Mouse (Mus musculus): ENCODE results near the gene Exph5.

DNA sequence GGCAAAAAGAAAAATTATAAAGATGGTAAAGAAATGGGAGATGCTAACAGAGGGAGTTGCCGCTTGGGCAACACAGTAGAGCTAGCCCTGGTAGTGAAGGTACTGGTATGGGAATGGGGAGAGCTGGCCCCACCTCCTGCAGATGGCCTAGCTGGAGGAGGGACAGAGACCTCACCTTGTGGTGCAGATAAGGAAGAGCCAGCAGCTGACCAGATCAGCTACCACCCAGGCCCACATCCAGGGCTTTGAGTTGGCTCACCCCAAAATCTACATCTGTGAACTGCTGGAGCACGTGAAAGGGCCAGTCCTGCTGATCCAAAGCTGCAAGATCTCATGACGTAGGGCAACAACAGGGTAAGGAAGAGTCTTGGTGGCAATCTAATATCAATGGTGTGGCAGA lies 125.3 kb downstream of the Exph5 start:
- TF ChIP-seq CTCF (IDR thresholded peaks at IDR 0.05; ENCODE audit: low read depth, low read length) (no peak), POLR2A (IDR thresholded peaks at IDR 0.05; ENCODE audit: extremely low read depth, insufficient read depth, low read length) (no peak)

Measured in liver, adult 2 months (tissue).